ENCODE assay signal across 8 mouse cellular contexts in the genomic region with DNA sequence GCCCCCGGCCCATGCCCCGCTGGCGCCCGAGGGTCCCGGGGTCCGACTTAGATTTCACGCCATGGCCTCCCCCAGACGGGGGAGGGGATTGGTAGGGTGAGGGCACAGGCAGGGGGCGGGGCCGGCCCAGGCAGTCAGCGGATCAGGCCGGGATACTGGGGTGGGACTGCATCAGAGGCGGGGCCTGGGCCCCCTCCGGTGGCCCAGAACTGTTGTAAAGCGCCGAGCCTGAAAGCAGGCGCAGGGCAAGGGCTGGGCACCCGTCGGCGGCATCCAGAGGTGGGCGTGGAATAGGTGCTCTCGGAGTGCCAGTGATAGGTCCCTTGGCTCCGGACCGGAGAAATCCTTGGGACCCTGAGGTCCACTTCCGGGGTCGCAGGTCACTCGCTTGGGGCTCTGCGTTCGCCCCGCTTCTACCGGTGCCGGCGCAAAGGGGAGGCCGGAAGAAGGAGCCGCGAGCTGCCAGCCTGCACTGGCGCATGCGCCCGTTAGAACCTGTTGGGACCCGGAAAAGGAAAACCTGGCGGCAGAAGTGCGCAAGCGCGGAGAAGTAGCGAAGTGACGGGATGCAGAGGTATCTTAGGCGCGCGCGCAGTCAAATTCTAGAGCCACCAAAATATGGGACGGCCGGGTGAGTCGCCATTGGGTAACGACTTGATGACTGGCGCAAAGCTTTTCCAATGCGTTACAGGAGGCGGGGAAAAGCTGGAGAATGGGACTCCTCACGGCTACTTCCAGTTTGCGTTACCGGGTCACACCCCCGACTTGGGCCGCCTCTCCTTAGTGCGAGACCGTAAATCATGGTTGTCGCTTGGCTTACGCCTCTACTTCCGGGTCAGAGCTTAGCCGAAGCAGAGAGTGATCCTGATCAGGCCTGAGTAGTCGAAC. TPM values are rescaled to one million over a fixed set of nuclear protein-coding genes. Genes with fewer than 3 reads are reported as not detected.
DNase-seq lines count a peak whose midpoint lies in the region; ATAC-seq lines count a peak whose summit lies in the region.

A gene (plus strand): TSS at position 543 of the 888 bp plus-strand sequence.
A gene (minus strand): TSS at position 709 of the 888 bp plus-strand sequence.

- DNase-seq in adrenal gland, adult (ENCODE audit: inconsistent age in 2 of 2, low spot score in 1 of 2): peak; percentile 99
- DNase-seq in embryo, embryonic 10.5 days (ENCODE audit: low spot score): peak; percentile 98
- DNase-seq in gastrocnemius, postnatal 14 days: peak; percentile 97
- peak; percentile 98 for DNase-seq in left cerebral cortex, postnatal 10 days (ENCODE audit: extremely low spot score in 1 of 2, low spot score in 2 of 2)
- DNase-seq in right cerebral cortex, postnatal 25 days: peak; percentile 98
- peak; percentile 97 for DNase-seq in urinary bladder, postnatal 4 days (ENCODE audit: low spot score in 2 of 2)

- ATAC-seq in inflammation-experienced regulatory T-cells, adult 6 months: peak; percentile 78
- ATAC-seq in megakaryocyte-erythroid progenitor cell, adult 5-6 weeks (replicated peaks; ENCODE audit: low FRiP score, low TSS enrichment, poor library complexity, severe bottlenecking): peak; percentile 76

- intact Hi-C loops in gastrocnemius, postnatal 14 days (cut with DNase I; ENCODE audit: low total_unique reads): no loop called here
- intact Hi-C loops in left cerebral cortex, postnatal 10 days (cut with DNase I): no loop called here

RNA-seq across cellular contexts. Expression of the first gene that starts in this region (rescaled TPM):
- 10 to 100 TPM; 16.7 TPM for total RNA-seq in gastrocnemius, postnatal 14 days (2021)
- 1 to 10 TPM; 6.6 to 8.7 (median 7.8) TPM for polyA plus RNA-seq in inflammation-experienced regulatory T-cells, adult 6 months (2017; shearing (Covaris generic))
- 10 to 100 TPM; 11.9 to 14.3 TPM for total RNA-seq in left cerebral cortex, postnatal 10 days (2021)
- 17.8 and 18.3 TPM in 2 replicates for total RNA-seq in megakaryocyte-erythroid progenitor cell, adult 5-6 weeks (2014; fragmentation: Nextera tagmentation)
- total RNA-seq in megakaryocyte-erythroid progenitor cell, adult 5-6 weeks (2017): 10.9 and 15.8 TPM in 2 replicates

RNA-seq across cellular contexts. Expression of the second gene that starts in this region (rescaled TPM):
- total RNA-seq in gastrocnemius, postnatal 14 days (2021): 10 to 100 TPM; 15.3 to 17.6 TPM
- 10 to 100 TPM; 14.8 to 26.0 (median 21.1) TPM for polyA plus RNA-seq in inflammation-experienced regulatory T-cells, adult 6 months (2017; shearing (Covaris generic))
- 10 to 100 TPM; 69.0 to 82.7 TPM for total RNA-seq in left cerebral cortex, postnatal 10 days (2021)
- 55.8 and 72.0 TPM in 2 replicates for total RNA-seq in megakaryocyte-erythroid progenitor cell, adult 5-6 weeks (2014; fragmentation: Nextera tagmentation)
- 8.2 and 14.4 TPM in 2 replicates for total RNA-seq in megakaryocyte-erythroid progenitor cell, adult 5-6 weeks (2017)

Comparison
In these comparisons a context has a peak if more than half of its experiments do, and no peak if none do; other contexts are left out.
1. Peak in every context shown above with its lines: DNase-seq and ATAC-seq.